Mouse (Mus musculus) large intestine, adult 2 months (tissue): ENCODE measurements around the gene Capn7. TPM values are rescaled to one million over a fixed set of nuclear protein-coding genes. Genes with fewer than 3 reads are reported as not detected.

Experiments used
- DNase-seq: peaks from one replicate; pipeline ENCODE4 v3.0.0-alpha.2; 2012; ENCODE audit warnings: low read depth, low spot score
- WGBS: fragments of 180-500 bp; shearing (Covaris S2); methylation state at CpG from one replicate; pipeline ENCODE4 v1.1.7; 2018; 5-methylcytosine and 5-hydroxymethylcytosine counted together
- polyA plus RNA-seq: library from polyadenylated mRNA; depleted of rRNA; stranded (reverse); fragments of >200 nt; gene quantifications from 2 replicates; pipeline ENCODE4 v1.2.3, GENCODE M21; 2012; rRNA removed

The Capn7 gene
- polyA plus RNA-seq, 1 experiment = 8.8 TPM

- 79% methylated on average over 8 of the region's 8 CpGs for WGBS
- DNase-seq = no peak
Measured at GRCm38 (mm10) chr14:31408666-31409065, 72.2 kb downstream of the Capn7 start.

- 84% methylated on average over 9 of the region's 9 CpGs for WGBS
- DNase-seq = no peak
Measured at GRCm38 (mm10) chr14:31410123-31410724, 73.8 kb downstream of the Capn7 start.

GRCm38 (mm10) chr14:31410737-31411136 lies 74.3 kb downstream of the Capn7 start:
- DNase-seq = no peak
- WGBS = 85% methylated on average over 4 of the region's 4 CpGs

- DNase-seq = no peak
- WGBS = 83% methylated on average over 10 of the region's 10 CpGs
Measured at GRCm38 (mm10) chr14:31412651-31413056, 76.2 kb downstream of the Capn7 start.

GRCm38 (mm10) chr14:31413475-31414086 lies 77.1 kb downstream of the Capn7 start:
- 66% methylated on average over 6 of the region's 6 CpGs for WGBS
- DNase-seq = no peak

- DNase-seq = peak; percentile 65
- WGBS = 36% methylated on average over 10 of the region's 10 CpGs
Measured at GRCm38 (mm10) chr14:31414235-31414966, 78.0 kb downstream of the Capn7 start.

- DNase-seq = no peak
- WGBS = 30% methylated on average over 7 of the region's 7 CpGs
Measured at GRCm38 (mm10) chr14:31414967-31415376, 78.5 kb downstream of the Capn7 start.

- DNase-seq = no peak
- WGBS = 84% methylated on average over 3 of the region's 3 CpGs
Measured at GRCm38 (mm10) chr14:31416411-31416810, 80.0 kb downstream of the Capn7 start.

- 71% methylated on average over 16 of the region's 16 CpGs for WGBS
- no peak for DNase-seq
Measured at GRCm38 (mm10) chr14:31416835-31417549, 80.6 kb downstream of the Capn7 start.

- WGBS = 62% methylated on average over 4 of the region's 4 CpGs
- DNase-seq = no peak
Measured at GRCm38 (mm10) chr14:31419279-31419678, 82.8 kb downstream of the Capn7 start.

- DNase-seq = no peak
- WGBS = 92% methylated on average over 8 of the region's 8 CpGs
Measured at GRCm38 (mm10) chr14:31420135-31420534, 83.7 kb downstream of the Capn7 start.

- 45% methylated on average over 7 of the region's 7 CpGs for WGBS
- DNase-seq = no peak
Measured at GRCm38 (mm10) chr14:31420562-31420961, 84.1 kb downstream of the Capn7 start.

GRCm38 (mm10) chr14:31420985-31421384 lies 84.5 kb downstream of the Capn7 start:
- WGBS = 28% methylated on average over 7 of the region's 7 CpGs
- DNase-seq = no peak

Other genes with a start within 250 kb of the Capn7 start
- 25.4 and 30.4 TPM in 2 replicates for gene Smim4, start 207.7 kb upstream of the Capn7 start, polyA plus RNA-seq
- gene Nt5dc2, start 205.6 kb upstream of the Capn7 start, polyA plus RNA-seq = 9.5 and 9.8 TPM in 2 replicates
- gene Stab1, start 168.0 kb upstream of the Capn7 start, polyA plus RNA-seq = 39.2 and 72.8 TPM in 2 replicates
- 0.18 and 0.42 TPM in 2 replicates for gene Tnnc1, start 128.3 kb upstream of the Capn7 start, polyA plus RNA-seq
- 119 and 164 TPM in 2 replicates for gene Nisch, start 119.7 kb upstream of the Capn7 start, polyA plus RNA-seq
- 1.3 and 1.8 TPM in 2 replicates for gene Sema3g, start 118.8 kb upstream of the Capn7 start, polyA plus RNA-seq
- gene Phf7, start 85.3 kb upstream of the Capn7 start, polyA plus RNA-seq = 4.0 and 4.6 TPM in 2 replicates
- 32.6 and 44.7 TPM in 2 replicates for gene Bap1, start 85.2 kb upstream of the Capn7 start, polyA plus RNA-seq
- 0.10 and 0.11 TPM in 2 replicates for gene Dnah1, start 12.7 kb upstream of the Capn7 start, polyA plus RNA-seq
- gene Sh3bp5, start 99.4 kb downstream of the Capn7 start, polyA plus RNA-seq = 4.6 and 7.5 TPM in 2 replicates
- 15.9 and 29.4 TPM in 2 replicates for gene Eaf1, start 157.8 kb downstream of the Capn7 start, polyA plus RNA-seq
- gene Mettl6, start 158.4 kb downstream of the Capn7 start, polyA plus RNA-seq = 8.5 and 9.2 TPM in 2 replicates